Mouse (Mus musculus): ENCODE data around the gene Clec2g. TPM values are rescaled to one million over a fixed set of nuclear protein-coding genes. Genes with fewer than 3 reads are reported as not detected.
"Not testable (repeated sequence)": the region's sequence is repeated elsewhere in the genome, so short reads cannot be mapped to it uniquely, and the experiment has no call there.

Clec2g gene
- total RNA-seq, 2 experiments from 2014 or later: 0.76 TPM; not detected in 1

GRCm38 (mm10) chr6:128970508-128971393 is 36.6 kb downstream of the Clec2g start:
- DNase-seq (ENCODE audit: low spot score in 2 of 2); intact Hi-C loops (cut with DNase I): not testable (repeated sequence)

DNA sequence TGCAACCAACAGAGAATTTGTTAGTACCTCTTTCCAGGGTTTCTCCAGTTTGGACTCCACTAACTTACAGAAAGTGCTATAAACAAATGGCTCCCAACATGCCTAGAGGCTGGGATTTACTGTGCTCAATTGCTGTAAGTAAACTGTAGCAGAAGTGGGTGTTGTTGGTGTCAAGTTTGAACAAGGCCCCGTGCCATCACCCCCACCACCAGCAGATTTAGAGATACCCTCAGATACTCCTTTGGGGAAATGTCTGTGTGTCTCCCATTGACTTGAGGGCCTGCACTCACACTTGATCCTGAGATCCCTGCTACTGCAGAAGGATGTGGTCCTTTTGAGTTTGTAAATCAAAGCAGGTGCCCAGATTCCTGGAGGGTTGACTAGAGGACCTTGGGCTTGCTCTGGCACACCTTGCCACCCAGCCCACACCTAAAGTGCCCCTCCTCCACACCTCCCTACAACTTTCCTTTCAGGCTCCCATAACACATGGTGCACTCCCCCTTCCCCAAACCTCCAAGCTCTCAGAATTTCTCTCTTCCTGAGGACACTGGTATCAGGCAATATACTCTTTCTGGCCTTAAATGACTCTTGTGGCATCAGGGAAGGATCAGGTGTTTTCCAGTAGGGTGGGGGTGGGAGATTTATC is 37.3 kb downstream of the Clec2g start:
- DNase-seq (ENCODE audit: low spot score in 2 of 2): no peak
- intact Hi-C loops (cut with DNase I): loop anchor here (1.0 kb wide), 1 partner anchor 83 kb away; no protein-coding TSS in a partner anchor

- no peak for DNase-seq (ENCODE audit: low spot score in 2 of 2)
- intact Hi-C loops (cut with DNase I): loop anchor here (1.0 kb wide), 1 partner anchor 84 kb away; no protein-coding TSS in a partner anchor
Measured at GRCm38 (mm10) chr6:128972156-128972555, 38.0 kb downstream of the Clec2g start.

- intact Hi-C loops (cut with DNase I): loop anchor here (1.0 kb wide), 1 partner anchor 85 kb away; no protein-coding TSS in a partner anchor
- no peak for DNase-seq (ENCODE audit: low spot score in 2 of 2)
Measured at GRCm38 (mm10) chr6:128972687-128973438, 38.7 kb downstream of the Clec2g start.

- DNase-seq (ENCODE audit: low spot score in 2 of 2): no peak
- intact Hi-C loops (cut with DNase I): no loop called here
Measured at GRCm38 (mm10) chr6:128973439-128973697, 39.2 kb downstream of the Clec2g start.

GRCm38 (mm10) chr6:128974850-128975249 is 40.7 kb downstream of the Clec2g start:
- intact Hi-C loops (cut with DNase I); DNase-seq (ENCODE audit: low spot score in 2 of 2): not testable (repeated sequence)

GRCm38 (mm10) chr6:128976194-128976593 is 42.0 kb downstream of the Clec2g start:
- DNase-seq (ENCODE audit: low spot score in 2 of 2): no peak
- intact Hi-C loops (cut with DNase I): no loop called here

- intact Hi-C loops (cut with DNase I); DNase-seq (ENCODE audit: low spot score in 2 of 2): not testable (repeated sequence)
Measured at GRCm38 (mm10) chr6:128981951-128982541, 47.9 kb downstream of the Clec2g start.

GRCm38 (mm10) chr6:128992337-128992736 is 58.2 kb downstream of the Clec2g start:
- DNase-seq (ENCODE audit: low spot score in 2 of 2): no peak
- intact Hi-C loops (cut with DNase I): no loop called here

GRCm38 (mm10) chr6:128992753-128993152 is 58.6 kb downstream of the Clec2g start:
- no peak for DNase-seq (ENCODE audit: low spot score in 2 of 2)
- intact Hi-C loops (cut with DNase I): no loop called here

DNA sequence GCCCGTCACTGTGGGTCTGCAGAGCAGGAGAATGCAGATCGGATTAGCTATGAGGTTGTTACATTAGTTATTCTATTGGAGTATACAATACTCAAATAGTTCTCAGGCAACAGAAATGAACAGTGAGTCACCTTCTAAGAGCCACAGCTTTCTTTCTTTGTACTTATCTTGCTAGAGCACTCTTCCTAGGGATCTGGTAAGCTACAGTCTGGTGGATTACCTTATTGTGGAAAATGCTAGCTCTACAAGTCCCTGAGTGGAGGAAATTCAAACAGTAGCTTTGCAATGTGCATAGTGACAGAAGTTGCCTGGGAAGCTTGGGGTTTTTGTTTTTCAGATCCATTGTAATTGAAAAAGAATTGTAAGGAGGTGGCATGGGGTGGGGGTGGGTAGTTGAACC is 59.0 kb downstream of the Clec2g start:
- no peak for DNase-seq (ENCODE audit: low spot score in 2 of 2)
- intact Hi-C loops (cut with DNase I): no loop called here

GRCm38 (mm10) chr6:128994336-128994735 is 60.2 kb downstream of the Clec2g start:
- DNase-seq (ENCODE audit: low spot score in 2 of 2): no peak
- intact Hi-C loops (cut with DNase I): no loop called here

GRCm38 (mm10) chr6:128994742-128995141 is 60.6 kb downstream of the Clec2g start:
- no peak for DNase-seq (ENCODE audit: low spot score in 2 of 2)

GRCm38 (mm10) chr6:128995250-128996053 is 61.3 kb downstream of the Clec2g start:
- intact Hi-C loops (cut with DNase I): no loop called here
- no peak for DNase-seq (ENCODE audit: low spot score in 2 of 2)

More at GRCm38 (mm10) chr6:128994742-128995141, 60.6 kb downstream of the Clec2g start:
- intact Hi-C loops (cut with DNase I): no loop called here

DNA sequence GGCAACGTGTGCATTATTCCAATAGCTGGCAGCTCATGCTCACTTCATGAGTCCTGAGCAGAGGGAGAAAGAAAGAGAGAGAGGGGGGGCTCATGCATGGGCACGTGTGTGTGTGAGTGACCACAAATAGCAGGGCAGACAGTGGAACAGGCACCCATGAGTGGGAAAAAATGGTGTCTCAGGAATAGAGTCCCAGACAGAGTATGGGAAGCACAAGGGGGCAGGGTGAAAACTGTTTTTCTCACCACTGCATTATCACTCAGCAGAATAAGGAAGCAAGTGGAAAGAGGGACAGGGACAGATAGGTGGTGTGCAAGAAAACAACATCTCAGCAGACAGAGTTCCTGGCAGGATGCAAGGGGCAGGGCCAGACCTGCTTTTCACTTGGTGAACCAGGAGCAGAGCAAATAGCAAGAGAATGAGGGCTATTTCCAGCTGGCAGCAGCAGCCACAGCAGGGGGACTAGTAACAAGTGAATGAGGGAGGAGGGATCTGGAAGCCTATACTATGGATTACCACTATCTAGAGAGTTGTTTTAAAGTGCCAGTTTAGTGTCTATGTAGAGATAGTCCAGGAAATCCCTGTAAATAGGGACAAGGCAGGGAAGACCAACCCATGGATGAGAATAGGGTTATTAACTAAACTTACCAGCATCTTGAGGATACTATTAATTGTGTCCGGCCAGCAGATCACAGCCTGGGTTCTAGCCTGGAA is 62.0 kb downstream of the Clec2g start:
- intact Hi-C loops (cut with DNase I): no loop called here
- no peak for DNase-seq (ENCODE audit: low spot score in 2 of 2)

DNA sequence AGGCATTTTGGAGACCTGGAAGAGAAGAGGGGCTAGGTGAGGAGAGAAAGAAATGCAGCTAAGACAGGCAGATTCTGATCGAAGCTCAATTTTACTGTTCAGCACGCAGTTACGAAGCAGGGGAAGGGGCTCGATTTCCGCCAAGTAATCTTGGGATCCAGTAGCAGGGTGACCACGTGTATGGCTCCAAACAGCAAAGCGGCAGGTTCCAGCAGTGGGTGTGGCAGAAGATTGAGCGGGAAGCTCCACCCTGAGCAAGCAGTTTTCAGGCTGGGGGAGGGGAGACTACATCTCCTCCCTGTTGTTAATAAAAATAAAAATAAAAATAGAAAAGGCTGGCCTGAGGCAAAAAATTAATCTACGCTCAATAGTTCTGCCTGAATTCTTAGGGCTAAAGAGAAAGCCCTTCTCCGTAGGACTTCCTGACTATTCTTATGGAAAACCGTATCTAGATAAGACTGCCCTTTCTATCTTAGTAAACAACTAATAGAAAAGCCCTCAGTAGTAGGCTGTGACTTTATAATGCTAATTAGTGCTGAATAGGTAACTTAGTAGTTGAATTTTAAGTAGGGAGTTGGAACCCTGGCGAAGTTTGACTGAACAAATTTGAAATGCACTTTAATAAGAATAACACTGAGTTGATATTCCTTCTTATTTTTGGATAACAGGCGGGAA is 62.7 kb downstream of the Clec2g start:
- DNase-seq (ENCODE audit: low spot score in 2 of 2): no peak
- intact Hi-C loops (cut with DNase I): no loop called here

GRCm38 (mm10) chr6:129001392-129001791 is 67.2 kb downstream of the Clec2g start:
- intact Hi-C loops (cut with DNase I): no loop called here
- DNase-seq (ENCODE audit: low spot score in 2 of 2): no peak

- intact Hi-C loops (cut with DNase I): no loop called here
- DNase-seq (ENCODE audit: low spot score in 2 of 2): no peak
Measured at GRCm38 (mm10) chr6:129008552-129008951, 74.4 kb downstream of the Clec2g start.

Measured in left cerebral cortex, postnatal 36 days (tissue).